Mouse (Mus musculus) mature B cell (primary cell): ENCODE measurements around the gene Tbc1d9.
"Not testable (repeated sequence)": the region's sequence is repeated elsewhere in the genome, so short reads cannot be mapped to it uniquely, and the experiment has no call there.

Source experiments
- in situ Hi-C: fragments of 300-500 bp; cut with MboI; formaldehyde crosslinking; loops from 2 replicates; pipeline ENCODE4 v1.14.3; 2019

The Tbc1d9 gene

DNA sequence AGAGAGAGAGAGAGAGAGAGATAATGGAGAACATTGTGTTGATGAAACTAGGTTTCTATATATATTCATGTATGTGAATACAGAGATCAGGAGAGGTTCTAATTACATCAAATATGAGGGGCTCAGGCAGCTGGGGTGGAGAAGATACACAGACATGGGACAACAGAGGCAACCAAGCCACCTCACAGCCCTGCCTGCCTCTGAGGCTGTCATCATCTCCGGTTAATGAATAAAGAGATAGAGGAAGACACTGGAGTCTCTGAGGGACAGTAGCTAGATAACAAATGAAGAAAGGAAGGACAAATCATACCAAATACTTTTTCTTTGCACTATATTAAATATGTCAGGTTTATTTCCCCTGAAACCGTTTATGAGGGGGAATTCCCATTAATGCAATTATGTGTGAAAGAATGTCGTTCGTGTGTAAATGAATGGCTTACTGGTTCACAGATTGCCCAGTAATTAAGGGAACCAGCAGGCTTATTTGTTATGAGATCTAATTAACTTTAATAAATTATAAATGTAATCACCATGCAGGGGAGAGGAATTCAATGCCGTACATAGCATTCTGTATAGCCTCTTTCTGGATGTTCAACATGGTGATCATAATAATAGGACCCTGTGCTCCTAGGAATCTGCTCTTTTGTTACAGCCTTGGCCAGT lies 59.7 kb downstream of the Tbc1d9 start:
- in situ Hi-C loops, result no loop called here

DNA sequence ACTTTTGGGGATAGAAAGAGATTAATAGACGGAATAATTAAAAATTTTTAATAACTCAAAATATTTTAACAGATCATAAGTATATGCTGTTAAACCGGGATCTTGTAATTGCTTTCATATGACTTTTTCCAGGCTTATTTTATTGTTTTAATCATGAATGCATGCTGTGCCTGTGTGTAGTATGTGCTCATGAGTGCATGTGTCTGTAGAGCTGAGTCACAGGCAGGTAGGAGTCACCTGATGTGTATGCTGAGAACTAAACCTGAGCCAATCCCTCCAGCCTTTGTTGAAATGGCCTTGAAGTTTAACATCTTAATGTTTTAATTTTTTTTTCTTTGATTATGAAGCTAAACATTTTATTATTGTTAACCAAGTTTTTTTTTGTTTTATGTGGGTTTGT lies 60.4 kb downstream of the Tbc1d9 start:
- in situ Hi-C loops, result no loop called here

DNA sequence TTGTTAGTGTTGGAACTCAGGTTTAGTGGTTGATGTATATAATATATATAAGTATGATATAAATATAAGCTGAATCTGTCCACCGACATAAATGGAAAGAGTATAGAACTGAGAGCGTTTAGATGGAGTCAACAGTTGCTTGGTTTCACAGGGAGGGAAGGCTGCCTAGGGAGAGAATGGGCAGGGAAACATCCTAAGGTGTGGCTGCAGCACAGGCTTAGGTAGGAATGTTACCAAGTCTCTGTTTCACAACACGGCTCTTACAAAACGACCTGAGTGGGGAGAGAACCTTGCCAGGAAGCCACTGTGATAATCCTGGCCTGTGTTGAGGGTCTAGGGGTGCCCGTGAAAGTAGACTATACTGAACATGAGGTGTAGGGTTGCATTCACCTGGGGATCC lies 62.2 kb downstream of the Tbc1d9 start:
- in situ Hi-C loops, result no loop called here

DNA sequence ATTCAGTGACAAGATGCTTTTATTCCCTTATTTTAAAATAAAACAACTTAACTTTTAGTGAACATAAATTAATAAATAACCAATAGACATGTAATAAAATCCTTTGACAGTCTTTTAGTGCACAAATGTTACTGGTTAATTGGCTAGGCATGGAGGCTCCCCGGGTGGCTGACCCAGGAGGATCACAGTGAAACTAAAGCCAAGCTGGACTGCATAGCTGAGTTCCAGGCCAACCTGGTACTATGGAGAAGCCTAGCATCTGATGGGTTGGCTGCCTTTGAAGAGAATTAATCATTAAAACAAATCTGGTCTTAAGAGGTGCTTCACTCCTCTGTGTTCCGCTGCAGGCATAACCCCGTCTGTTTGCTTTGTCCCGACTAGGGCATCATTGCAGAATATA lies 67.9 kb downstream of the Tbc1d9 start:
- in situ Hi-C loops, result no loop called here

DNA sequence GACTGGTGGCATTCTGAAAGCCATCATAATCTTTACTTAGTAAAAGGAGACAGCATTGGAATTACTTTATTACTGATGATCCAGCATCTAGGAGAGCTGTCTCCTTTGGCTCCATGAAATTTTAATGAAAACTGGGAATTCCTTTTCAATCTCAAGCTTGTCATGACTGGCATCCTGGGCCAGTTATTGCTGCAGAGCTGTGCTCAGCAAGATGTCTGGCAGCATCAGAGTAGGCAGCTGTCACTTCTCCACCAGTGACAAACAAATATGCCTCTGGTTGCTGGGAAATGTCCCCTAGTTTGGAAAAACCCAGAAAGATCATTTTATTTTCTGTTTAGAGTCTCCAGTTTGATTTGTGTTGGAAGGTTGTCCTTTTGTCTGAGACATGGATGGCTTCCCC lies 74.2 kb downstream of the Tbc1d9 start:
- in situ Hi-C loops, result no loop called here

DNA sequence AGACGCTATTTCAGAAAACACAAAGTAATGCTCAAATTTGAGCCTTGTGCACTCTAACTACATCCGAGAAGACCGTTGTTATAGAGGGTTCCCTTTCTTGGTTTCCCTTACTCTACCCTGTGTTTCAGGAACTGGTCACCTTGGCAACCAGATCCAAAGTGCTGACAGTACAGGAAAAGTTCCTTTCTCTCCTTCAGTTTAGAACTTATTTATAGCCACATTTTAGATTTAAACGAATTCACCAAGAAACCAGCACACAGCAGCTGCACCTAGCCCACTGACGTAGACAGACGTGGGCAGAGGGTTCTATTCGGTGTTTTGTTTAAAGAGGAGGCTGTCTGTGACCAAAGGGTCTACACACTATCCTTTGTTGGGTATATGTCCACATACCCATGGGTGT lies 79.0 kb downstream of the Tbc1d9 start:
- in situ Hi-C loops, result no loop called here

DNA sequence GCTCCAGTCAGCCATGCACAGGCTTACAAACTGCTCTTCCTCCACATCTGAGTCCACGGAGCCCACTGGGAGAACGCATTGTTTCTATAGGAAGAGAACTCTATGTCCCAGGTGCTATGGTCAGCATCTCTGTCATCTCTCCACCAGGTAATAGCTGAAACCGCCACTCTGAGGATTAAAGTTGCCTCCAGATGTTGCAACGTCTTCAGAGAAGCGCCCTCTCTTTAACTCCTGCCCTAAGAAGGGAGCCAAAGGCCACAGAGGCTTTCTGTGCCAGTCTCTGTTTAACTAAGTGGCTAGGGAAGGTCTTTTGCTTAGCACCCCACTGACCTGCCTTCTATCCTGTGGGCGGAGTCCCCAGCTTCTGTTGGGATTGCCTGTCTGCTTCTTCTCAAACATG lies 85.7 kb downstream of the Tbc1d9 start:
- in situ Hi-C loops, result no loop called here

DNA sequence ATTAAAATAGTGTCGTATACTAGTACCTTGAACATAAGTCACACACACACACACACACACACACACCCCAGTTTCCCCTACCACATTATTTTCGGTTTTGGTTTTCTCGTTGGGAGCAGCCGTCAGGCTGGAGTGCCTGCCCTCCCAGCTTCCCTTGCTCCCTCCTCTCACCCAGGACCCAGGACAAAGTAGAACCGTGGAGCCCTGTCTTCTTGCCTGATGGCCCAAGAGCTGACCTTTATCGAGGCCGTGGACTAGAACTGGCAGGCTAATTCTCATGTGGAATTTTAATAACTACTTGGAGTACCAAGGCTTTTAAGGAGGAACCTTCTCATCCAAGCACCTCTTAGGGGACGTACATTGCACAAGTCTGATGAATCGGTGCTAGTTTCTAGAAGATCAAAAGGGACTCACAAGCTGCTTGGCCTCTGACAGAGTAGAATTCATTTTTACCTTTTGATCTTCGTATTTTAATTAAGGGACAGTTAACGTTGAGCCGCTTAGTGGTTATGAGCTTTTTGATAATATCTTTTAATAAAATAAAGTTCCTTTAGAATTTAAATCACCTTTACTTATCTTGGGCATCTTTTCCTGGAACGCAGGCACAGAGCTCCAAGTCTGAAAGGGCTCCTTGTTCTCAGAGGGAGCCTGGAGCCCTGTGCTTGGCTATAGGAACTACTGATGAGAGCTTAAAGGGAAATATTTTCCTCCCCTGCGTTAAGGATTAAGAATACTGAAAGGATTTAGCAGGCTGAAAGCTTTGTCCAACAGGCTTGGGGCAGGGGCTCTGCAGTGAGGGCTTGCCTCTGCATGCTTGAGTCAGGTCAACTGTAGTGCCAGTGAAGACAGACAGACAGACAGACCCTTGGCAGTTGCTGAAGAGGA lies 86.5 kb downstream of the Tbc1d9 start:
- in situ Hi-C loops, result no loop called here

DNA sequence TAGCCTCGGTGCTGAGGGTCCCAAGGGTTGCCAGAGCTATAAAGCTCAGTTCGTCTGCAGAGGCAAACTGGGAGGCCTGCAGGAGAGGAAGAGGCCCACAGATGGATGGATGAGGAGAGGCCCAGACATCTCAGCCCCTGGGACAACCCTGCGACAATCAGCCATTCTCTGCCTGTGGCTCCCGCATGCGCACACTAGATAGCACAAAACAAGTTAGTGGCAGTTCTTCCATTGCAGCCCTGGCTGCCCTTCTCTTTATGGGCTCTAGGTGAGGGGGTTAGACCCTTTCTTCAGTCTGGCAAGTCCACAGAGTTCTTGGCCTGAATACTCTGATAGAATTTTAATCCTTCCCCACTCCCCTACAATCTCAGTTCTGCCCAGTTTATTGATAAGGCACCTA lies 87.6 kb downstream of the Tbc1d9 start:
- in situ Hi-C loops, result no loop called here

DNA sequence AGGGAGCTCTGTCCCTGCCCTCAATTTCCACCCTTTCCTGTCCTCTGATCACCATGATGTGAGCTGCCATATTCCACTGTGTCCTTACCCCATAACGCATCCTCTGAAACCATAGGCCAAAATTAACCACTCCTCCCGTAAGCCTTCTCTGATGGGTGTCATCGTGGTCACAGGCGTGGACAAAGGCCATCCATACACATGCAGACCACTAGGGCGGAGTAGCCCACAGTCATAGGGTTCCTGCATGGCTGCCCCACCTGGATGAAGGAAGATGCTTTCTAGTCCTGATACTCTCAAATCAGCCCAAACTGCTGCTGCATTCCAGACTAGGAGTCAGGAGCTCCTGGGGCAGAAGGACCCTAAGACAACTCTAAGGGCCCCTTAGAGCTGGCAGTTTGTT lies 92.5 kb downstream of the Tbc1d9 start:
- in situ Hi-C loops, result no loop called here

DNA sequence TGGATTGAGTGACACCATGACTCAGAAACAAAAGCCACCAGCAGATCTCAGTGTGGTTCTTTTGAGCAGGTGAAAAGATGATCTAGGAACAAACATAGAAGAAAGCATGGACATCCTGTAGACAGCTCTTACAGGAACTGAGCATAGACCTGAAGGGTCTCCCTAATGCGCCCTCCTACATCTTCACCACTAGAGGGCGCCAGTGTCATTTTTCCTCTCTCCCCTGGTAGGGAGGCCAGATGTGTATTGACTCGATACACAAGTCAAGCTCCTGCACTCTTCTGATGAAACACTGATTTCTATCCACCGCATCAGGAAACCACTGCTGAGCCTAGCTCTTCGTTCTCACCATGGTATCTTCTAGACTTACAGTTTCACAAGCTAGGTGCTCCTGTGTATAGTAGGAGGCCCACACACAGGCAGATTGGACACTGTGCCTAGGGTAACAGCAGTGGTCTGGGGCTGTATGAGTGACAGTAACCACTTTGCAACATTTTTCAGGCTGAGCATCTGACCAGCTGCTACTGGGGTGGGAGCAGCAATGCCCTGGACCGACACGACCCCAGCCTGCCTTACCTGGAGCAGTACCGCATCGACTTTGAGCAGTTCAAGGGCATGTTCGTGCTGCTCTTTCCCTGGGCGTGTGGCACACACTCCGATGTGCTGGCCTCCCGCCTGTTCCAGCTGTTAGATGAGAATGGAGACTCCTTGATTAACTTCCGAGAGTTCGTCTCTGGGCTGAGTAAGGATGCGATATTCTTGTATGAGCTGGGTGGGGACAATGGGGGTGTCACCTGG lies 95.5 kb downstream of the Tbc1d9 start:
- in situ Hi-C loops, result no loop called here

DNA sequence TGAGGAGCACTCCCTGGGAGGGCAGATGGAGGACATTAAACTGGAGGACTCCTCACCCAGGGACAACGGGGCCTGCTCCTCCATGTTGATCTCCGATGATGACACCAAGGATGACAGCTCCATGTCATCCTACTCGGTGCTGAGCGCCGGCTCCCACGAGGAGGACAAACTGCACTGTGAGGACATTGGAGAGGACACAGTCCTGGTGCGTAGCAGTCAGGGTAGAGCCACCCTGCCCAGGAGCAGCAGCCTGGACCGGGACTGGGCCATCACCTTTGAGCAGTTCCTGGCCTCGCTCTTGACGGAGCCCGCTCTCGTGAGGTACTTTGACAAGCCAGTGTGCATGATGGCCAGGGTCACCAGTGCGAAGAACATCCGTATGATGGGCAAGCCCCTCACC lies 106.0 kb downstream of the Tbc1d9 start:
- in situ Hi-C loops, result no loop called here

DNA sequence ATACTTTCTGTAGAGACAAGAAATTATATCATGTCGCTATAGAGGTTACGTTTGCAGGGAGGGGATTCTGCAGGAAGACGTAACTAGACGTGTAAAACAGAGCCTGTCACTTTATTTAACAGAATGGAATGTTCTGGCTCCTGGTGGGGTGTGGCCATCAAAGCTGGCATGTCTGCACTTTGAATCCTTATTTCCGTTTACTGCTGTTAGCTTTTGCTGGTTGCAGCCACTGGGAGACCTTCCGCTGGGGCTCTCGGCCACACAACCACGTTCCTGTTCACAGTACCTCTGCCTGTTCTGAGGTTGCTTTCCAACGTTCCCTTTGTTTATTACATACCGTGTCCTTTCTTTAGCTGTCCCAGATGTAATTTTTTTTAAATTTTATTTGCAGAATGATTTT lies 107.3 kb downstream of the Tbc1d9 start:
- in situ Hi-C loops, result no loop called here

DNA sequence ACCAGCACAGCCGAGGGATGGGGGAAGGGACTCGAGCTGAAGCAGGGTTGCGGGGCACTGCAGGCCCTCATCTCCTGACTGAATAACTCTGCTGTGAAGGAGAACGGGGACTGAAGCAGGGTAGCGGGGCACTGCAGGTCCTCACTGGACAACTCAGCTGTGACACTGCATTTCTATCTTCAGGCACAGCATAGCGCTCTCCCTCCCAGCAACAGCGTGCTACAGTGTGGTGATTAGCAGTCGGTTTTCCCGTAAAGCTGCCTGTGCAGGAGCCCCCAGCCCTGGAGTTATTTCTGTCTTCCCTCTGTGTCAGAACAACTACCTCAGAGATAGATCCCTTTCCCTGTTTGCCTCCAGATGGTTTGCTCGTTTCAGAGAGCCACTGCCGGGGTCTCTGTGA lies 109.3 kb downstream of the Tbc1d9 start:
- in situ Hi-C loops, result no loop called here

DNA sequence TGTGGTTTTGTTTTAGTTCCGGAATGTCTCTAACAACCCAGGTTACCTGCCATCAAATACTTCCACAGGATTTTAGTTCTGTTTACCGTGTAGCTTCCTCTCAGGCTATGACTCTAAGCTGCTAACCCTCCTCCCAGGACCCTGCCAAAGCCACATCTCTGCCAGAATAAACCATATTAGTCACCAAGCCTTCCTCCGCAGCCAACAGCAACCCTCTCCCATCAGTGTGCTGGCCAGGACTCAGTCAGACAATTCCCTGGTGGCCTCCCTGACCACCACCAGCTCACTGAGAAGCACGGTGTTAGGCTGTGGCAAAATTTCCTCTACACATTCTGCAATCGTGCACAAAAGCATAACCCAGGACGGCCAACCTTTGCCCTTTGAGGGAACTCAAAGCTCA lies 113.3 kb downstream of the Tbc1d9 start:
- in situ Hi-C loops, result no loop called here

DNA sequence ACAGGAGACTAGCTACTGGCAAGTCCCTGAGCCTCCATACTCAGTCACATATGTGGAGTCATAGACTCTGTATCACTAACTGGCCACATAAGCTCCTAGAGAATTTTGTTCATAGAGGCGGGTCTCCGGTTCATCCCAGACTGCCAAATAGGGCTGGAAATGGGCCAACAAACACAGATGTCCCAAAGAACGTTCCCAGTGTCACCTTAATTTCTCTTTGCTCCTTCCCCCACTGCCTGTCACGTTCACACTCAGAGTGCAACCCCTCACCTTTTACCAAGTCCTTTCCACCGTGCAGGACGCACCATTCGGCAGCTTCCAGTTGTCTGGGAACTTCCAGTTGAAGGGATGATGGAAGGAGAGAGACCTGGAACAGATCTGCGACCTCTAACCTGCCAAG lies 120.2 kb downstream of the Tbc1d9 start:
- in situ Hi-C loops, result no loop called here

DNA sequence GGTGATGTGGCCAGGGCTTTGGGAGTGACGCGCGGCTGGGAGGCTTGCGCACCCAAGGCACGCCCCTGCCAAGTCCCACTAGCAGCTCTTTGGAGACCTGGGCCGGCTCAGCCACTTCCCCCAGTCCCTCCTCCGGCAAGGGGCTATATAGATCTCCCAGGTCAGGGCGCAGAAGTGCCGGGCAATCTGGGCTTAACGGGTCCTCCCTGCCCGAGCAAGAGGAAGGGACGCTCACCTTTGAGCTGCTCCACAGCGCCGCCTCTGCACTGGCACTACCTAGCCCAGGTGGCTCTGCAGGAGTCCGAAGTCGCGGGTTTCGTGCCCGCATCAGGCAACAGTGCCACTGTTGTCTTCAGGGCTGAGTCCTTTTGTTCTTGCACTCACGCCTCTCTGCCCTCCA lies 125.0 kb downstream of the Tbc1d9 start, which contains the start of gene Ucp1:
Gene Ucp1, plus strand, starts transcription at position 177 of the 400 bp plus-strand sequence.
- in situ Hi-C loops, result no loop called here

DNA sequence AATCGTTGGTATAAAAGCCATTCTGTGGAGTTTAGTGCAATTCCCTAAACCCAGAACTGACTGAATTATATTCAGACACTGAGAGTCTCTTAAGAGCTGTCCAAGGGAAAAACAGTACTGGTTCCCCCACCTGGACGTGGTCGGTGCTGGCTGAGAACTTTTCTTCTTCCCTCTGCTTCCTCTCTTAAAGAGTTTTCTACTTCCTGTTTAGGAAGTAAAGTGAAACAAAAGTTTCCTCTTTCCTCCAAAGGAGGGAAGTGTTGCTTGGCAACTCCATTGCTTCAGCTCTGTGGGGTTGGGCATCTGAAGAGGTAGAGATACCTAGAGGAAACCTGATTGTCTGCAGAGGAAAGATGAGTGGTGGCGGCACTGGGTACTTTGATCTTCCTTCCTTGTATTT lies 132.2 kb downstream of the Tbc1d9 start:
- in situ Hi-C loops, result no loop called here

DNA sequence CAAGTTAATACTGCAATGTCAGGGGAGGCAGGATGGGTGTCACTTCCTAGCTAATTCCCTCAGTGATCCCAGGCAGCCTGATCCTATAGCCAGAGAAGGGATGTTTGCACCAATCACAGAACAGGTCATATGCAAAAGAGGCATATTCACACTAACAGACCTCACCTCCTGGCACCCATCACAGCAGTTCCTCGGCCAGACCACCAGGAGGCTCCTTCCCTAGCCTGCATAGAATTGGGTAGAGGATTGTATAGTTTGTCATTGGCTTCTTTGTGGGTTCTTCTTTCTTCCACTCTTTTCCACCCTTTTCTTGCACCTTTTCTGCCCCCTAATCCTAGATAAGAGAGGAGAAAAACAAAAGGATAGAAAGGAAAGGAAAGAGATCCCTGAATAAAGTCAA lies 135.0 kb downstream of the Tbc1d9 start:
- in situ Hi-C loops, result no loop called here

DNA sequence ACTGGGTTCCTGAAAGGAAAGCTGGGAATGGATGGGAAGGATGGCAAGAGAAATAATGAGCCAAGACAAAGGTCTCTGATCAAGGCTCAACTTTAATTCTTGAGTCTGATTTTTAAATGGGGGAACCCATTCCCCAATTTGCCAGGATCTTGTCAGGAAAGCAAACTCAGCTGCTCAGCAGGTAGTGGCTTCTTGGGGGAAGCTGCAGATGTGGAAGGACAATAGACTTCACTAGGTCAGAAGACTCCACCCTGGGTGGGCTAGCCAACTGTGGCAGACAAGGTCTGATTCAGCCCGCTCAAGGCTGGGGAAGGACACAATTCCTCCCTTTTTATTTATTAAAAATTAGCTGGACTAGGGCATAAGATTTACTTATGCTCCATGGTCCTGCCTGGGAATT lies 139.8 kb downstream of the Tbc1d9 start:
- in situ Hi-C loops, result no loop called here

DNA sequence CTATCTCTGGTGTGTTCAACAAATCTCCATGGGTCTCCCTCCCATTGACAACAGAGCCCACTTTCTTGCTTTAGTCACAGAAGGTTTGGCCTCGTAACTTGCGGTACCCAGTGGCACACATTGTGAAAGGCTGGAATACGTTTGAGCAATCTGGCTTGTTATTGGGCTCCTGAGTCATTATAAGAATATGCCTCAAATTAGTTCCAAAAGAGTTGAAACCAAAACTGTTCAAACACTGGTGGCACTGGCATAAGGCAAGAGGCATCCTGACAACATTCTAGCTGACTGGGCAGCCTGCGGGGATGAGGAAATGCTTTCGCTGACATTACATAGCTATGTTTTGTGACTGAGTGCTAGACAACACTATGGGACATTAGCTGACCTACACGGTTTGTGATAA lies 144.7 kb downstream of the Tbc1d9 start:
- in situ Hi-C loops, result no loop called here

DNA sequence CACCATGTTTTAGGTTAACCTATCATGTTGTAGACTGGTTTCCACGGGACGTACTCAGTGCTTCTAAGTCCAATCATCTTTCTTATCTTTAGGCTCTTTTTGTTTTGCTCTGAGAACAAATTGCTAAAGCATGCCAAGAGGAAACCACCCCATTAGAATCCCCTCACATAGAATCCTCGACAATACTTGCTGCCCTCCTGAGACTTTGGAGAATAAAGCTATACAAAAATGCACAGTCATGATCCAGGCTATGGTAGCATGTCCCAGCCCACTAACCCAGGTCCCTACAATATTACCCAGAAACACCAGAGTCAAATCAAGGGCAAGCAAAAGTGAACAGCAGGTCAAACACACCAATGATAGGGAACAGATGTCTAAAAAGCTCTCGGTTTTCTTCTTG lies 149.9 kb downstream of the Tbc1d9 start:
- in situ Hi-C loops, result not testable (repeated sequence)

DNA sequence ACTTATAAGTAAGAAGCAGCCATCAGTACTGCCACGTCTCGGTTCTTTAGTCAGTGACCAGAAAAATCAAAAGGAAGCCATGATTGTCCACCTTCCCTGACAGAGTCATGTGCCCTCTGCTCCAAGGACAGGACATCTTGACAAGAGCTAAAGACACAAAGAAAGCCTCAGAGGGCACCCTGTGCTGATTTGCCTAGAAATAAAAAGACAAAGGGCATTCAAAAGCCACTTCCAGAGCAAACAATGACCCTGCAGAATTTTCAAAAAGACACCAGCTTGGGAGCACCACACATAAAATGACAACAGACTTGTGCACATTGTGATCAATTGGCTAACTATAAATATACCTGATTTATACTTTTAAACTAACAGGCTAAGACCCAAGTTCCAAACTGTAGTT lies 150.5 kb downstream of the Tbc1d9 start:
- in situ Hi-C loops, result no loop called here
